21 mouse cellular contexts compared by ENCODE assay signal in the genomic region with DNA sequence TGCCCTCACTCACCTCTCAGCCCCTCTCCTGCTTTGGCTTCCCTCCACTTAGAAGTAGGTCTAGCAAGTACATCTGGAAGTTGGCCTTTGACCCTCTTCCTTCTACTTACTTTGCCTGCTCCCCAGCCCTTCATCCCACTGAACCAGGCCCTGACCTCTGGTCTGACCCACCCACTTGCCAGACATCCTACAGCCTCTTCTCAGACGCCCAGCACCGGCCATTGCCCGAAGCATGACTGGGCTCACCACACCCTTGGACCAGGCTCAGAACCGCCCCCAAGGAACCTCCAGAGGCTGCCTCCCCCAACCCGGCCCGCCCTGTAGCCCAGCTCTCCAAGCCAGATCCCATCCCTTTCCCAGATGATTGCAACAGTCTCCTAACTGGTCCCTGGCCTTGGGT. TPM values are rescaled to one million over a fixed set of nuclear protein-coding genes. Genes with fewer than 3 reads are reported as not detected.
DNase-seq lines count a peak whose midpoint lies in the region; ATAC-seq and TF ChIP-seq lines count a peak whose summit lies in the region.
"Had no signal": no experiment of that assay in that cellular context is flagged by ENCODE, and none has a peak within 500 bp of the region (broad histone marks: within the 10 kb centered on the region; RNA-seq: fewer than 3 reads in every experiment).

No protein-coding gene starts in this region.

- no peak for TF ChIP-seq POLR2A in lung, adult 2 months (IDR thresholded peaks at IDR 0.05; ENCODE audit: borderline replicate concordance, extremely low read depth, low read depth, low read length)

- no peak overlapping the region for H3K9ac ChIP-seq in forebrain, embryonic 15.5 days (replicated peaks)
- H3K9ac ChIP-seq: hindbrain, embryonic 14.5 days; lung, embryonic 15.5 days; neural tube, embryonic 15.5 days had no signal

- H3K4me3 ChIP-seq in forebrain, embryonic 10.5 days: no peak overlapping the region
- no peak overlapping the region for H3K4me3 ChIP-seq in forebrain, embryonic 15.5 days
- no peak overlapping the region for H3K4me3 ChIP-seq in lung, adult 2 months (replicated peaks; ENCODE audit: extremely low read depth, low read depth, low read length)
- peak overlapping the region; percentile 11; the same call in 1 of the 2 replicates for H3K4me3 ChIP-seq in gastrocnemius, adult 2 months
- peak overlapping the region; percentile 6; the same call in 1 of the 2 replicates for H3K4me3 ChIP-seq in limb, embryonic 10.5 days
- H3K4me3 ChIP-seq in left cerebral cortex, adult 2 months: no peak overlapping the region
- H3K4me3 ChIP-seq: lung, embryonic 15.5 days; megakaryocyte, embryonic 14.5 days; neural tube, embryonic 15.5 days had no signal

- no peaks in the 10 kb centered on the region for H3K36me3 ChIP-seq in forebrain, embryonic 10.5 days (replicated peaks)
- no peaks in the 10 kb centered on the region for H3K36me3 ChIP-seq in forebrain, embryonic 15.5 days
- H3K36me3 ChIP-seq in limb, embryonic 10.5 days: no peaks in the 10 kb centered on the region
- H3K36me3 ChIP-seq: lung, embryonic 15.5 days; neural tube, embryonic 15.5 days had no signal

- WGBS in forebrain, embryonic 10.5 days: 76% methylated on average over 6 of the region's 6 CpGs
- WGBS in forebrain, embryonic 15.5 days: 83% methylated on average over 6 of the region's 6 CpGs
- 77% methylated on average over 6 of the region's 6 CpGs for WGBS in lung, adult 2 months
- WGBS in limb, embryonic 10.5 days: 33% methylated on average over 6 of the region's 6 CpGs

- intact Hi-C loops in gastrocnemius, adult 2 months (cut with DNase I): no loop called here
- intact Hi-C loops in left cerebral cortex, adult 2 months (cut with DNase I): no loop called here

- peak overlapping the region; percentile 62; the same call in 1 of the 2 replicates for H3K27ac ChIP-seq in forebrain, embryonic 10.5 days
- no peak overlapping the region for H3K27ac ChIP-seq in forebrain, embryonic 15.5 days (replicated peaks)
- H3K27ac ChIP-seq in gastrocnemius, adult 2 months: peak overlapping the region; percentile 72
- peak overlapping the region; percentile 72 for H3K27ac ChIP-seq in limb, embryonic 10.5 days
- H3K27ac ChIP-seq in left cerebral cortex, adult 2 months: no peak overlapping the region
- H3K27ac ChIP-seq: hindbrain, embryonic 14.5 days; lung, embryonic 15.5 days; neural tube, embryonic 15.5 days had no signal

- no peaks in the 10 kb centered on the region for H3K9me3 ChIP-seq in forebrain, embryonic 10.5 days
- no peaks in the 10 kb centered on the region for H3K9me3 ChIP-seq in forebrain, embryonic 15.5 days
- no peaks in the 10 kb centered on the region for H3K9me3 ChIP-seq in limb, embryonic 10.5 days (replicated peaks)
- H3K9me3 ChIP-seq: lung, embryonic 15.5 days; megakaryocyte, embryonic 14.5 days; neural tube, embryonic 15.5 days had no signal

- ATAC-seq in forebrain, embryonic 15.5 days (replicated peaks): no peak
- ATAC-seq: forebrain, embryonic 16.5 days; intestine, postnatal 0 days had no signal

- no peak for TF ChIP-seq CTCF in lung, adult 2 months (IDR thresholded peaks at IDR 0.05; ENCODE audit: insufficient read depth, low read length)
- no peak for TF ChIP-seq CTCF in gastrocnemius, adult 2 months (IDR thresholded peaks at IDR 0.05)
- no peak for TF ChIP-seq CTCF in left cerebral cortex, adult 2 months (IDR thresholded peaks at IDR 0.05)

- H3K4me2 ChIP-seq in forebrain, embryonic 15.5 days (replicated peaks): no peak overlapping the region
- H3K4me2 ChIP-seq: hindbrain, embryonic 14.5 days; liver, embryonic 11.5 days; lung, embryonic 15.5 days; neural tube, embryonic 15.5 days had no signal

- no peak for DNase-seq in forebrain, embryonic 10.5 days (ENCODE audit: extremely low spot score, low spot score)
- DNase-seq in lung, postnatal 36 days: peak; percentile 35
- no peak for DNase-seq in lung, adult 2 months
- peak; percentile 85 for DNase-seq in gastrocnemius, adult 2 months
- no peak for DNase-seq in limb, embryonic 10.5 days (ENCODE audit: low spot score)
- DNase-seq in left cerebral cortex, adult 2 months (ENCODE audit: extremely low spot score in 1 of 2, low spot score in 2 of 2): no peak
- no peak for DNase-seq in kidney, adult 8-10 months
- DNase-seq: adrenal gland, adult 8-10 months; B cell, adult 2 months; cerebellum, adult 11-12 months; kidney, postnatal 10 days; thymus, postnatal 25 days had no signal

- H3K27me3 ChIP-seq in forebrain, embryonic 10.5 days (ENCODE audit: poor library complexity, severe bottlenecking): peaks cover 36% of the 10 kb centered on the region
- H3K27me3 ChIP-seq in forebrain, embryonic 15.5 days: peaks cover 4% of the 10 kb centered on the region; the same call in 1 of the 2 replicates
- H3K27me3 ChIP-seq in limb, embryonic 10.5 days (ENCODE audit: low read depth, poor library complexity, severe bottlenecking): no peaks in the 10 kb centered on the region

- peaks cover 67% of the 10 kb centered on the region for H3K4me1 ChIP-seq in forebrain, embryonic 10.5 days
- peaks cover 18% of the 10 kb centered on the region for H3K4me1 ChIP-seq in forebrain, embryonic 15.5 days
- H3K4me1 ChIP-seq in lung, adult 2 months (ENCODE audit: control insufficient read depth, insufficient read depth, low read length): peaks cover 12% of the 10 kb centered on the region
- H3K4me1 ChIP-seq in limb, embryonic 10.5 days: peaks cover 82% of the 10 kb centered on the region

RNA-seq across cellular contexts. Expression of gene Cd248, which starts 5.4 kb away (rescaled TPM):
- polyA plus RNA-seq in forebrain, embryonic 10.5 days (2016; fragmentation: Nextera tagmentation; extraction: Ambion mirVana): 15.9 and 17.6 TPM in 2 replicates
- 10.3 and 11.1 TPM in 2 replicates for polyA plus RNA-seq in forebrain, embryonic 15.5 days (2015; fragmentation: Nextera tagmentation; extraction: Ambion mirVana)
- polyA plus RNA-seq in lung, adult 2 months (2012; rRNA removed): 20.9 and 22.6 TPM in 2 replicates
- 10 to 100 TPM in 1 of 2 experiments, 1 to 10 TPM in 1; 9.5 to 15.1 TPM for total RNA-seq in gastrocnemius, adult 2 months (2021)
- polyA plus RNA-seq in limb, embryonic 10.5 days (2016; fragmentation: Nextera tagmentation; extraction: Ambion mirVana): 37.1 and 42.5 TPM in 2 replicates
- total RNA-seq in left cerebral cortex, adult 2 months (2021): 1 to 10 TPM; 4.3 to 5.4 TPM

RNA-seq across cellular contexts. Expression of gene Rin1, which starts 12.2 kb away (rescaled TPM):
- polyA plus RNA-seq in forebrain, embryonic 10.5 days (2016; fragmentation: Nextera tagmentation; extraction: Ambion mirVana): 2.7 and 3.7 TPM in 2 replicates
- polyA plus RNA-seq in forebrain, embryonic 15.5 days (2015; fragmentation: Nextera tagmentation; extraction: Ambion mirVana): 0.97 and 2.0 TPM in 2 replicates
- polyA plus RNA-seq in lung, adult 2 months (2012; rRNA removed): 10.2 and 10.4 TPM in 2 replicates
- 1 to 10 TPM in 1 of 2 experiments, under 1 TPM in 1; 0.99 to 1.3 TPM for total RNA-seq in gastrocnemius, adult 2 months (2021)
- 3.1 and 3.5 TPM in 2 replicates for polyA plus RNA-seq in limb, embryonic 10.5 days (2016; fragmentation: Nextera tagmentation; extraction: Ambion mirVana)
- total RNA-seq in left cerebral cortex, adult 2 months (2021): 10 to 100 TPM; 94.6 to 95.9 TPM

RNA-seq across cellular contexts. Expression of gene Brms1, which starts 21.3 kb away (rescaled TPM):
- polyA plus RNA-seq in forebrain, embryonic 10.5 days (2016; fragmentation: Nextera tagmentation; extraction: Ambion mirVana): 83.0 and 84.2 TPM in 2 replicates
- polyA plus RNA-seq in forebrain, embryonic 15.5 days (2015; fragmentation: Nextera tagmentation; extraction: Ambion mirVana): 52.8 and 55.5 TPM in 2 replicates
- 36.3 and 40.4 TPM in 2 replicates for polyA plus RNA-seq in lung, adult 2 months (2012; rRNA removed)
- 10 to 100 TPM; 14.7 to 15.1 TPM for total RNA-seq in gastrocnemius, adult 2 months (2021)
- 74.6 and 84.6 TPM in 2 replicates for polyA plus RNA-seq in limb, embryonic 10.5 days (2016; fragmentation: Nextera tagmentation; extraction: Ambion mirVana)
- 10 to 100 TPM; 26.9 to 28.8 TPM for total RNA-seq in left cerebral cortex, adult 2 months (2021)

RNA-seq across cellular contexts. Expression of gene Tmem151a, which starts 22.9 kb away (rescaled TPM):
- polyA plus RNA-seq in forebrain, embryonic 10.5 days (2016; fragmentation: Nextera tagmentation; extraction: Ambion mirVana): 0.47 and 1.7 TPM in 2 replicates
- 7.9 and 8.3 TPM in 2 replicates for polyA plus RNA-seq in forebrain, embryonic 15.5 days (2015; fragmentation: Nextera tagmentation; extraction: Ambion mirVana)
- polyA plus RNA-seq in lung, adult 2 months (2012; rRNA removed): 10.7 and 11.8 TPM in 2 replicates
- not detected for total RNA-seq in gastrocnemius, adult 2 months (2021)
- 2.4 and 2.5 TPM in 2 replicates for polyA plus RNA-seq in limb, embryonic 10.5 days (2016; fragmentation: Nextera tagmentation; extraction: Ambion mirVana)
- 100 to 1,000 TPM; 154 to 156 TPM for total RNA-seq in left cerebral cortex, adult 2 months (2021)
- total RNA-seq: common myeloid progenitor, adult 5-6 weeks had no signal

RNA-seq across cellular contexts. Expression of gene AC124502.3, which starts 23.8 kb away (rescaled TPM):
- polyA plus RNA-seq in forebrain, embryonic 10.5 days (2016; fragmentation: Nextera tagmentation; extraction: Ambion mirVana): 2.8 and 3.6 TPM in 2 replicates
- polyA plus RNA-seq in forebrain, embryonic 15.5 days (2015; fragmentation: Nextera tagmentation; extraction: Ambion mirVana): 3.3 and 4.0 TPM in 2 replicates
- polyA plus RNA-seq in lung, adult 2 months (2012; rRNA removed): 0.58 and 0.78 TPM in 2 replicates
- under 1 TPM; 0.46 to 0.59 TPM for total RNA-seq in gastrocnemius, adult 2 months (2021)
- polyA plus RNA-seq in limb, embryonic 10.5 days (2016; fragmentation: Nextera tagmentation; extraction: Ambion mirVana): 1.8 and 3.1 TPM in 2 replicates
- total RNA-seq in left cerebral cortex, adult 2 months (2021): 1 to 10 TPM; 4.9 to 5.8 TPM
- total RNA-seq: common myeloid progenitor, adult 5-6 weeks had no signal
- polyA plus RNA-seq: intestine, postnatal 0 days had no signal

Comparison
In these comparisons a context has a peak if more than half of its experiments do, and no peak if none do; other contexts are left out.
1. DNase-seq: peak in lung, postnatal 36 days (single experiment) and gastrocnemius, adult 2 months (single experiment); none in forebrain, embryonic 10.5 days (single experiment), lung, adult 2 months (single experiment), limb, embryonic 10.5 days (single experiment), left cerebral cortex, adult 2 months (0 of 2) and kidney, adult 8-10 months (0 of 2).
2. H3K27ac ChIP-seq: peak in forebrain, embryonic 10.5 days (single experiment), gastrocnemius, adult 2 months (single experiment) and limb, embryonic 10.5 days (single experiment); none in forebrain, embryonic 15.5 days (single experiment) and left cerebral cortex, adult 2 months (single experiment).
3. H3K4me3 ChIP-seq: peak in gastrocnemius, adult 2 months (single experiment) and limb, embryonic 10.5 days (single experiment); none in forebrain, embryonic 10.5 days (single experiment), forebrain, embryonic 15.5 days (single experiment), lung, adult 2 months (single experiment) and left cerebral cortex, adult 2 months (single experiment).